Mouse (Mus musculus): Measurements from ENCODE around the gene Padi1. TPM values are rescaled to one million over a fixed set of nuclear protein-coding genes. Genes with fewer than 3 reads are reported as not detected.
A peak's percentile ranks its signal among the peaks of the same experiment; 100 is the strongest.

Padi1 gene
- polyA plus RNA-seq, 1 experiment from 2014 or later: not detected

- WGBS: 90% methylated on average over 10 of the region's 10 CpGs
- Histone ChIP-seq H3K4me3 (replicated peaks; ENCODE audit: low read length) (no peak overlapping the region), H3K9ac (replicated peaks; ENCODE audit: low read depth, low read length) (no peak overlapping the region), H3K27ac (ENCODE audit: low read length) (no peak overlapping the region), H3K9me3 (ENCODE audit: control insufficient read depth, low read length) (no peaks in the 10 kb centered on the region), H3K27me3 (replicated peaks; ENCODE audit: control insufficient read depth, insufficient read depth, low read length) (no peaks in the 10 kb centered on the region), H3K4me2 (ENCODE audit: low read length) (no peak overlapping the region), H3K4me1 (replicated peaks; ENCODE audit: control insufficient read depth, insufficient read depth, low read length) (no peaks in the 10 kb centered on the region), H3K36me3 (ENCODE audit: control insufficient read depth, insufficient read depth) (no peaks in the 10 kb centered on the region)
- no peak for ATAC-seq
Measured at GRCm38 (mm10) chr4:140855151-140855550, 9.6 kb upstream of the Padi1 start.

- Histone ChIP-seq H3K27ac (ENCODE audit: low read length) (no peak overlapping the region), H3K9me3 (ENCODE audit: control insufficient read depth, low read length) (no peaks in the 10 kb centered on the region), H3K27me3 (replicated peaks; ENCODE audit: control insufficient read depth, insufficient read depth, low read length) (no peaks in the 10 kb centered on the region), H3K4me2 (ENCODE audit: low read length) (no peak overlapping the region), H3K9ac (replicated peaks; ENCODE audit: low read depth, low read length) (no peak overlapping the region), H3K4me1 (replicated peaks; ENCODE audit: control insufficient read depth, insufficient read depth, low read length) (no peaks in the 10 kb centered on the region), H3K4me3 (replicated peaks; ENCODE audit: low read length) (no peak overlapping the region), H3K36me3 (ENCODE audit: control insufficient read depth, insufficient read depth) (no peaks in the 10 kb centered on the region)
- ATAC-seq: no peak
- 70% methylated on average over 10 of the region's 10 CpGs for WGBS
Measured at GRCm38 (mm10) chr4:140854455-140854864, 8.9 kb upstream of the Padi1 start.

GRCm38 (mm10) chr4:140853626-140854025 is 8.0 kb upstream of the Padi1 start:
- no peak overlapping the region for H3K9ac ChIP-seq (replicated peaks; ENCODE audit: low read depth, low read length)
- WGBS: 58% methylated on average over 8 of the region's 8 CpGs
- no peak for ATAC-seq
- H3K4me3 ChIP-seq (replicated peaks; ENCODE audit: low read length): no peak overlapping the region
- H3K4me1 ChIP-seq (replicated peaks; ENCODE audit: control insufficient read depth, insufficient read depth, low read length): no peaks in the 10 kb centered on the region
- no peak overlapping the region for H3K27ac ChIP-seq (ENCODE audit: low read length)
- H3K27me3 ChIP-seq (replicated peaks; ENCODE audit: control insufficient read depth, insufficient read depth, low read length): no peaks in the 10 kb centered on the region
- no peak overlapping the region for H3K4me2 ChIP-seq (ENCODE audit: low read length)
- H3K9me3 ChIP-seq (ENCODE audit: control insufficient read depth, low read length): no peaks in the 10 kb centered on the region
- no peaks in the 10 kb centered on the region for H3K36me3 ChIP-seq (ENCODE audit: control insufficient read depth, insufficient read depth)

- Histone ChIP-seq H3K27ac (ENCODE audit: low read length) (no peak overlapping the region), H3K9me3 (ENCODE audit: control insufficient read depth, low read length) (no peaks in the 10 kb centered on the region), H3K4me3 (replicated peaks; ENCODE audit: low read length) (no peak overlapping the region), H3K36me3 (ENCODE audit: control insufficient read depth, insufficient read depth) (no peaks in the 10 kb centered on the region), H3K4me1 (replicated peaks; ENCODE audit: control insufficient read depth, insufficient read depth, low read length) (no peaks in the 10 kb centered on the region), H3K9ac (replicated peaks; ENCODE audit: low read depth, low read length) (no peak overlapping the region), H3K27me3 (replicated peaks; ENCODE audit: control insufficient read depth, insufficient read depth, low read length) (no peaks in the 10 kb centered on the region), H3K4me2 (ENCODE audit: low read length) (no peak overlapping the region)
- ATAC-seq: no peak
- WGBS: 75% methylated on average over 11 of the region's 11 CpGs
Measured at GRCm38 (mm10) chr4:140849310-140849709, 3.7 kb upstream of the Padi1 start.

- Histone ChIP-seq H3K4me3 (replicated peaks; ENCODE audit: low read length) (no peak overlapping the region), H3K27ac (ENCODE audit: low read length) (no peak overlapping the region), H3K9ac (replicated peaks; ENCODE audit: low read depth, low read length) (no peak overlapping the region), H3K4me1 (replicated peaks; ENCODE audit: control insufficient read depth, insufficient read depth, low read length) (0 out of 2 replicates have a peak, but pooled peaks cover 2% of the 10 kb centered on the region), H3K9me3 (ENCODE audit: control insufficient read depth, low read length) (no peaks in the 10 kb centered on the region), H3K27me3 (replicated peaks; ENCODE audit: control insufficient read depth, insufficient read depth, low read length) (no peaks in the 10 kb centered on the region), H3K4me2 (ENCODE audit: low read length) (no peak overlapping the region), H3K36me3 (ENCODE audit: control insufficient read depth, insufficient read depth) (no peaks in the 10 kb centered on the region)
- ATAC-seq: no peak
- 71% methylated on average over 4 of the region's 4 CpGs for WGBS
Measured at GRCm38 (mm10) chr4:140844991-140845390, 587 bp downstream of the Padi1 start.

- no peak overlapping the region for H3K4me3 ChIP-seq (replicated peaks; ENCODE audit: low read length)
Measured at GRCm38 (mm10) chr4:140843670-140844280, 1.8 kb downstream of the Padi1 start.

GRCm38 (mm10) chr4:140842909-140843308 is 2.7 kb downstream of the Padi1 start:
- no peaks in the 10 kb centered on the region for H3K9me3 ChIP-seq (ENCODE audit: control insufficient read depth, low read length)
- no peak overlapping the region for H3K4me3 ChIP-seq (replicated peaks; ENCODE audit: low read length)
- H3K4me2 ChIP-seq (ENCODE audit: low read length): no peak overlapping the region
- no peaks in the 10 kb centered on the region for H3K27me3 ChIP-seq (replicated peaks; ENCODE audit: control insufficient read depth, insufficient read depth, low read length)
- H3K9ac ChIP-seq (replicated peaks; ENCODE audit: low read depth, low read length): no peak overlapping the region
- 0 out of 2 replicates have a peak, but pooled peaks cover 2% of the 10 kb centered on the region for H3K4me1 ChIP-seq (replicated peaks; ENCODE audit: control insufficient read depth, insufficient read depth, low read length)
- ATAC-seq: no peak
- WGBS: 60% methylated on average over 1 of the region's 1 CpGs
- no peaks in the 10 kb centered on the region for H3K36me3 ChIP-seq (ENCODE audit: control insufficient read depth, insufficient read depth)
- no peak overlapping the region for H3K27ac ChIP-seq (ENCODE audit: low read length)

More at GRCm38 (mm10) chr4:140843670-140844280, 1.8 kb downstream of the Padi1 start:
- WGBS: 52% methylated on average over 15 of the region's 15 CpGs
- no peak overlapping the region for H3K27ac ChIP-seq (ENCODE audit: low read length)
- no peaks in the 10 kb centered on the region for H3K36me3 ChIP-seq (ENCODE audit: control insufficient read depth, insufficient read depth)
- H3K4me1 ChIP-seq (replicated peaks; ENCODE audit: control insufficient read depth, insufficient read depth, low read length): 0 out of 2 replicates have a peak, but pooled peaks cover 2% of the 10 kb centered on the region
- H3K27me3 ChIP-seq (replicated peaks; ENCODE audit: control insufficient read depth, insufficient read depth, low read length): no peaks in the 10 kb centered on the region
- no peak overlapping the region for H3K9ac ChIP-seq (replicated peaks; ENCODE audit: low read depth, low read length)
- no peaks in the 10 kb centered on the region for H3K9me3 ChIP-seq (ENCODE audit: control insufficient read depth, low read length)
- ATAC-seq: no peak
- no peak overlapping the region for H3K4me2 ChIP-seq (ENCODE audit: low read length)

GRCm38 (mm10) chr4:140837879-140838278 is 7.7 kb downstream of the Padi1 start:
- H3K36me3 ChIP-seq (ENCODE audit: control insufficient read depth, insufficient read depth): no peaks in the 10 kb centered on the region
- no peak overlapping the region for H3K27ac ChIP-seq (ENCODE audit: low read length)
- H3K27me3 ChIP-seq (replicated peaks; ENCODE audit: control insufficient read depth, insufficient read depth, low read length): no peaks in the 10 kb centered on the region
- H3K4me2 ChIP-seq (ENCODE audit: low read length): no peak overlapping the region
- 22% methylated on average over 8 of the region's 8 CpGs for WGBS
- H3K4me3 ChIP-seq (replicated peaks; ENCODE audit: low read length): no peak overlapping the region
- H3K4me1 ChIP-seq (replicated peaks; ENCODE audit: control insufficient read depth, insufficient read depth, low read length): 0 out of 2 replicates have a peak, but pooled peaks cover 6% of the 10 kb centered on the region
- H3K9ac ChIP-seq (replicated peaks; ENCODE audit: low read depth, low read length): no peak overlapping the region
- no peaks in the 10 kb centered on the region for H3K9me3 ChIP-seq (ENCODE audit: control insufficient read depth, low read length)
- no peak for ATAC-seq

- Histone ChIP-seq H3K4me1 (replicated peaks; ENCODE audit: control insufficient read depth, insufficient read depth, low read length) (0 out of 2 replicates have a peak, but pooled peaks cover 6% of the 10 kb centered on the region), H3K4me2 (ENCODE audit: low read length) (no peak overlapping the region), H3K36me3 (ENCODE audit: control insufficient read depth, insufficient read depth) (no peaks in the 10 kb centered on the region), H3K4me3 (replicated peaks; ENCODE audit: low read length) (no peak overlapping the region), H3K9me3 (ENCODE audit: control insufficient read depth, low read length) (no peaks in the 10 kb centered on the region), H3K27me3 (replicated peaks; ENCODE audit: control insufficient read depth, insufficient read depth, low read length) (no peaks in the 10 kb centered on the region), H3K9ac (replicated peaks; ENCODE audit: low read depth, low read length) (no peak overlapping the region), H3K27ac (ENCODE audit: low read length) (no peak overlapping the region)
- ATAC-seq: 0 out of 2 replicates have a peak, but pooled peaks have one; percentile 33
- 46% methylated on average over 11 of the region's 11 CpGs for whole genome bisulfite sequencing
Measured at GRCm38 (mm10) chr4:140836208-140836866, 9.2 kb downstream of the Padi1 start.

Data from forebrain, embryonic 16.5 days (tissue).